Mouse (Mus musculus) regulatory T cell (primary cell): ENCODE measurements around the gene Slit3.

Source experiments
- in situ Hi-C: fragments of 300-600 bp; cut with MboI, MseI; formaldehyde crosslinking; loops from one replicate; pipeline ENCODE4 v1.15.1; 2025; ENCODE audit warnings: high pct_unique_total_duplicates

Gene Slit3

GRCm38 (mm10) chr11:35270396-35270795 lies 149.4 kb downstream of the Slit3 start:
- in situ Hi-C loops = no loop called here

DNA sequence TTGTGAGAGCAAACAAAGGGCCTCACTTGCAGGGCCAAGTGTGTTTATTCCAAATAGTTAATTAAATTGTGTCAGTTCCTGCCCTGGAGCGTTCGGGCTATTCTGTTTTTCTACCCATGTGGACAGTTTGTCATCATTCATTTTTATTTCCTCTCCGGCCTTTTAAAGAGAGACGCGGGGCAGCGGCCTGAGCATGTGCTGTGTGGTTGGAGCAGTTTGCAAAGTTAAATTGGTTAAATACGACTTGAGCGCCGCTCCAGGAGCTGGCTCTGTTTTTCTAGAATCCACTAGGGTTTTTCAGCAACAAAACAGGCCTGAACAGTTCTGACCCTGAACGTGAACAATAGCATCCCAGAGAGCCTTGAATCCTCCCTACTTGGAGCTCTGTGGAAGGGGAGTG lies 152.4 kb downstream of the Slit3 start:
- in situ Hi-C loops = no loop called here

- in situ Hi-C loops = no loop called here
These were observed 153.0 kb downstream of the Slit3 start for GRCm38 (mm10) chr11:35274036-35274435.

DNA sequence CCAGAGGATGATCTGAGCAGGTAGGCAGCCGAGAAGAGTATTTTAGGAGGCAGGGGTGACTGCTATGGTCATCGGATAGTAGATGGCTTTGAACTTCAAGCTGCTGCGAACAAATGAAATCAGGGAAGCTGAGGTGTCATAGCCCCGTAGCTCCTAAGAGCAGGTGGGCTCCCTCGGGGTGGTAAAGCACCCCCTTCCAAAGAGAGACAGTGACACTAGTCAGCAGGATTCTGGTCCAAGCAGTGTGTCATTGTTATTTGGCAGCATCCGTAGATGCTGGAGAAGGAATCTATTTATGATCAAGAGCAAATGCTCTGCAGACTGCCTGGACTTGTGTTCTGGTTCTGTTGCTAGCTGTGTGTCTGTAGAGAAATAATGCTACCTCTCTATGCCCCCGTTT lies 154.3 kb downstream of the Slit3 start:
- in situ Hi-C loops = no loop called here

DNA sequence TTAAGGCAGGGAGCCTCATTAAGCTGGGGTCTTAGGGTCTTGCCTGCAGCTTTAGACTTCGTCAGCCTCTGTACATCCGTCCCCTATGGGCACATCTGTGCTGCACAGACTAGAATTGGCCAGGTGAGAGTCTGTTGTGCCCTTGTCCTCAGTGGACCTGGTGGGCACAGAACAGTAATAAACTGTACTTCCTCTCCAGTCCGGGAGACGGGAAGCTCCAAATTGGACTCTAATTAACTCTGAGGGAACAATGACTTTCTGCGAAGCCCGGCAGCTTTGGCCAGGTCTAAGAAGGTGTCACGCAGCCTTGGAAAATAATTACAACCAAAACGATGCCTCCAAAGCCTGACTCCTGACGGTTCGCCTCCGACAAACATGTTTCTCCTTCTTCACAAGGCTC lies 155.0 kb downstream of the Slit3 start:
- in situ Hi-C loops = no loop called here

GRCm38 (mm10) chr11:35278128-35278769 lies 157.2 kb downstream of the Slit3 start:
- in situ Hi-C loops = no loop called here

GRCm38 (mm10) chr11:35280826-35281225 lies 159.8 kb downstream of the Slit3 start:
- in situ Hi-C loops = loop anchor here (10.0 kb wide), 1 partner anchor 64 kb away; no protein-coding TSS in a partner anchor

DNA sequence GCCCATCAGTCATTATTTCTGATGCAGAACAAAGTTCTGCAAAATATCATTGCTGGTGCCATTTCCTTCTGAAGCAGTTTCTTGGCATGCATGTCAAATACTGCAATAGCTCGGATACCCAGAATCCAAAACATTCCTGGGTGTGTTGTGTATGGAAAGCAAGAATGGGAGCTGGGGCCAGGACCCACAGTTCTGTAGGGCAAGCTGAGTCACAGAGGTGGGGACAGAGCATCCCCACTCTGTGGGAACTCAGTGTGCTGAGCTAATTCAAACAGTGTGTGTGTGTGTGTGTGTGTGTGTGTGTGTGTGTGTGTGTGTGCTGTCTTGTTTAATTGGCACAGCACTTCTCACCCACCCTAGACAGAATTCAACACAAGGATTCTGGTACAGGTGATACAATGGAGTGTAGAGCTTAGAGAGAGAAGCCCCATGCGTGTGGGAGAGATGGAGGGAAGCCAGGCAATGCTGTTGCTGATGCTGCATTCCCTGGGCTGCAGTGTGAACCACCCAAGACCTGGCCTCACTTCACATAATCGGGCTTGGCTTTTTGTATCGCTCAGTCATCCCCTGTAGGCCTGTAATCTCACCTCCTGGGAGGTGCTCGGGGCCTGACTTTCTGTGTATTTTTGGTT lies 161.1 kb downstream of the Slit3 start:
- in situ Hi-C loops = loop anchor here (10.0 kb wide), 1 partner anchor 63 kb away; no protein-coding TSS in a partner anchor

- in situ Hi-C loops = loop anchor here (10.0 kb wide), 1 partner anchor 62 kb away; no protein-coding TSS in a partner anchor
These were observed 162.0 kb downstream of the Slit3 start for GRCm38 (mm10) chr11:35282825-35283571.

- in situ Hi-C loops = loop anchor here (10.0 kb wide), 1 partner anchor 61 kb away; no protein-coding TSS in a partner anchor
These were observed 162.7 kb downstream of the Slit3 start for GRCm38 (mm10) chr11:35283767-35284166.

GRCm38 (mm10) chr11:35286578-35287390 lies 165.8 kb downstream of the Slit3 start:
- in situ Hi-C loops = loop anchor here (10.0 kb wide), 1 partner anchor 58 kb away; no protein-coding TSS in a partner anchor

DNA sequence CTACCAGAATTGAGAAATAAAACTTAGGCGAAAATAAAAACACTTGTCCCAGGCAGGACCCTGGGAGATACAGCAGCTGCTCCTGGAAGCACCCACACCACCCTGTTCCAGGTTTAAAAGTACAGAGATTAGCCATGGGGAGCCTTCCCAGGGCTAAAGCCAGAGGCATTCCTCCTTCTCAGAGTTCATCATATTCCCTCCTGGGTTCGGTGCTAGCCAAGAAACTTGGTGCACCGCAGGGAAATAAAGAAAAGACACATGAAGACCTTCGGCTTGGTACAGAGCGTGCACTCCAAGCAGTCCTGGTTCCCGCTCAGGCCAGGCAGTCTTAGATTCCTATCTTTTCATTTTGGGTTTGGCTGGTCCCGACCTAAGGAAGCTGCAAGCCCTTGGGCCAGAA lies 167.0 kb downstream of the Slit3 start:
- in situ Hi-C loops = loop anchor here (10.0 kb wide), 1 partner anchor 57 kb away; no protein-coding TSS in a partner anchor

DNA sequence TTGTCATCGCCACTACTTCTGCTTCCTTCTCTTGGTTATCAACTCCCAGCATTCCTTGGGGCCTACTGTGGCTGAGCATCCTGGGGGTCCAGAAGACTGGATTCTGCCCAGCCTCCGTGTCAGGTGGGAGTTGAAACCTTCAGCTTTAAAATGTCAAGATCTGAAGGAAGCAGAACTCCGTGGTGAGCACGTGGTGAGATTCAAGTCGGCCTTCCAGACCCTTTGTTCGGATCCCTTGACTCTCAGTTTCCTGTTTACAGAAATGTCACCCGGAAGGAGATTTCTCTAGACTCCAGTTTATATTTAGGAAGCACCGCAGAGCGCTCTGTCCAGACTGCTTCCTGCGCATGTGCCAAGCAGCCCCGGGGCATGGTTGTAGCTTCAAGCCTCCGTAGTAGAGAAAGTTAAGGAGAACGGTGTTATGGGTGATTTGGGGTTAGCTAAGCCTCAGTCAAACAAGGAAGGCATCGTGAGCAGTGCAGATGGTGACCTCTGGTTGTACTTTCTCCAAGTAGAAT lies 167.8 kb downstream of the Slit3 start:
- in situ Hi-C loops = loop anchor here (10.0 kb wide), 1 partner anchor 56 kb away; no protein-coding TSS in a partner anchor

DNA sequence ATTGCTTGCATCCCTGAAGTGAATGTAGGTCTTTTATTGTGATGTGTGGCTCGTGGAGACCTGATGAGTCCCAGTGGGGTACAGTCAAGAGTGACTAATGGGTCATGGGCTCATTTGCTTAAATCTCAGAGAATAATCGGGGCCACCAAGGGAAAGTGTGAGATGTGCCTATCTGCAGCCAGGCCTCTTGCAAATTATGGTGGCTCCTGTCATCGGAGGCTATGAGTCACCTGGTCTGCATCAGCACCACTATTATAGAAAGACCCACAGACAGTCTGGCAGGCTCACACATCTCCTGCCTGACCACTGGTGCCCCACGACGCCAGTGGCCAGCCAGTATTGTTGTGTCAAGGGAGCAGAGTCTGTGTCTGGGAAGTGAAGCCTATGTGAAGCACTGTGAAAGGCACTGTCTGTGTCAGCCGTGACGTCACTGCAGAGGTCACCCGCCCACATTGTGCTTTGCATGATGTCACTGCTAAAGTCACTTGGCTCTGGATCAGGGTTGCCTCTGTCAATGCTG lies 171.3 kb downstream of the Slit3 start:
- in situ Hi-C loops = loop anchor here (10.0 kb wide), 1 partner anchor 557 kb away; no protein-coding TSS in a partner anchor

- in situ Hi-C loops = loop anchor here (10.0 kb wide), 1 partner anchor 558 kb away; no protein-coding TSS in a partner anchor
These were observed 172.2 kb downstream of the Slit3 start for GRCm38 (mm10) chr11:35293197-35293596.

DNA sequence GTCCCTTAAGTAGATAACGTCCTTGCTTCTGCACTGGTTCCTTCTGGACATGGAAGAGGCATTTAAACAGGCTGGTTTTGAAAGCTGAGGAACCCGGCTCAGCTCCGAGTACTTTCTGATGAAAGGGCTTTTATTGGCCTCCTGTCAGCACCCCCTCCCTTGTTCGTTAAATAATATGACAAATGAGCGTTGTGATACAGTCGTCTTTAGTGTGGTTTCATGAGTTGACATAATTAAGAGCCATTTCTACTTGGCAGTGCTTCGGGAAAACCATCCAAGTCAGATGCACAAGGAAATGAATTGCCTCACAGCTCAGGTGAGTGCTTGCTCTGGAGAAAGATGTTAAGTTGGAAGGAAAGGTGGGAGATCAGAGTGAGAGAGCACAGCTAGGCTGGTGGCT lies 173.6 kb downstream of the Slit3 start:
- in situ Hi-C loops = loop anchor here (10.0 kb wide), 1 partner anchor 560 kb away; no protein-coding TSS in a partner anchor

DNA sequence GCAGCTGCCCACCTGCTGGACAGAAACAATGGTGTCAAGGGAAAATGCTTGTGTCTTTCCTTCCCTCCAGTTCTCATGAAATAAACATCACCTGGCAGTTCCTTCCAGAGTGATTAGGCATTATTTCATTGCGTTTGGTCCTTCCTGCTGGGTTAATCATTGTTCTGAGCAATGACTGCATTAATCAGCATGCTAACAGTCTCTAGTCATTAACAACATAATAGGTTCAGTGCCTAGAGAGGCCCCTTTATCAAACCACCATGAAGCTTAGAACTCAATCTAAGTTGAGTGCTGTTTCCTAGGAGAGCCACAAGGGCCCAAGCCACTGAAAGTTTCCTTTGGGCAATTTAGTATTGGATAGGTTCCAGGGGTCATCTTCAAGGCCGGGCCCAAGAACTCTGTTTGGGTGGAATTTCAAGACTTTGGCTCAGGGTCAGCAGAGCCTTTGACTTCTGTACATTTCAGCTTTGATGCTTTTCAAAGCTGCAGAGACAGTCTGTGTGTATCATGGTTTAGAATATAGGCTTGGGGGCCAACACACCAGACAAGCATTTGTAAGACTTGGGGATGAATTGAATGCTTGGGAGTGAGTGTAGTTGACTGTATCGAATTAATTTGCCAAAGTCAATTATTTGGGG lies 174.3 kb downstream of the Slit3 start:
- in situ Hi-C loops = loop anchor here (10.0 kb wide), 1 partner anchor 560 kb away; no protein-coding TSS in a partner anchor

GRCm38 (mm10) chr11:35296803-35297202 lies 175.8 kb downstream of the Slit3 start:
- in situ Hi-C loops = loop anchor here (10.0 kb wide), 1 partner anchor 562 kb away; no protein-coding TSS in a partner anchor

DNA sequence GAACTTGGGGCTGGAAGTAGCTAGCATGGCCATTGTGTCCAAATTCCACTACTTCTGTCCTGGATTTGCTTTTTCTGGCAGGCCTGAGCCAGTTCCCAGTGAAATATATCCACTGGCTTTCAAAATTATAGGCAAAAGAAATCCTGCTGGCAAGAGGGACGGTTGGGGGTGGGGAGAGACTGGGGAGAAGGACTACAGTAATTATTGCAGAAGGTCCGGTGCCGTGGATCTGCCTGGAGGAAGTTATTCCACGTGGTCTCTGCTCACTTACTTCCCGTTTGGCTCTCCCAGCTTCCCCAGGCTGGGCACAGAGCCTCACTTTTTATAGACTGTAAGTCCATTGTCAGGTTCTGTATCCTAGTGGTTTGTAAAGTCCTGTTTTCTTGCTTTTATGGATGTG lies 176.3 kb downstream of the Slit3 start:
- in situ Hi-C loops = loop anchor here (10.0 kb wide), 1 partner anchor 563 kb away; no protein-coding TSS in a partner anchor

DNA sequence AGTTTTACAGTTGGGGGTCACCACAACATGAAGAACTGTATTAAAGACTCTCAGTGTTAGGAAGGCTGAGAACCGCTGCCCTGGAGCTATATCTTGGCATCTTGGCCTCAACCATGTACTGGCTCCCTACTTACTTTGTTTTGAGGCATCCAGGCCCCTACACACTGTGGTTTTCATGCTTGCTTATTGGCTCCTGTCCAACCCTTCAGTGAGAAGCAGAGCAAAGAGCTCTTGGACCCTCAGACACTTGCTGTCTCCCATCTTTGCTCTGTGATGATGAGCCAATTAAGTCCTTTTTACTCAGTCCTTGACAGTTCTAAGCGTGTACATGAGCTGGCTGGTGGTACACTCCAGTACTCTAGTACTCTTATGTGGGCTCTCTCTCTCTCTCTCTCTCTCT lies 177.5 kb downstream of the Slit3 start:
- in situ Hi-C loops = loop anchor here (10.0 kb wide), 1 partner anchor 564 kb away; no protein-coding TSS in a partner anchor
